Mouse (Mus musculus): ENCODE measurements around the gene Ccndbp1.

DNA sequence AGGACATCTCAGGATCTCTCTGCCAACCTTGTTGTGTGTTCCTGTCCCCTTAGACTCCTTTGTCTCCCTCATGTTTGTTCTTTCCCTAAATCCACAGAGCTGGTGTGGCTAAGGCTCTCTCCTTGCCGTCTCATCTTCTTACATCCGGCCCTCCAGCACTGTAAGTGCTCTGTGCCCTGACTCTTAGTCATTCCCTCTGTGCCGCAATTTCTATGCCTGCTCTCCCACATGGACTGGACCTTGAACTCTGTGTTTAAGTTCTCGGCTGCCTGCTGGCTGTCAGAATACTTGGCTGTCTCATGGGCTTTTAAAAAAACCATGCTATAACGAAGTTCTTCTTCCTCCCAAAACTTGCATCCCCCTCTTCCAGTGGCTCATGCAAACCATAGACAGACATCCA lies 14.7 kb downstream of the Ccndbp1 start:
- TF ChIP-seq CTCF (IDR thresholded peaks at IDR 0.05; ENCODE audit: low read depth) (no peak), EP300 (IDR thresholded peaks at IDR 0.05; ENCODE audit: low read depth) (no peak)

Measured in heart, postnatal 0 days (tissue).